Mouse (Mus musculus) adrenal gland (tissue): ENCODE measurements around the gene Pank3.
"Not testable (repeated sequence)": the region's sequence is repeated elsewhere in the genome, so short reads cannot be mapped to it uniquely, and the experiment has no call there.

Source experiments
- intact Hi-C: fragments of 180-260 bp; cut with DNase I; formaldehyde crosslinking; loops from one replicate; pipeline ENCODE4 v1.15.1; 2025
- microRNA-seq, 2 experiments: library from miRNA; unstranded; fragments of <30 nt; microRNA quantifications; one replicate each; pipeline ENCODE4; 2019

Gene Pank3

GRCm38 (mm10) chr11:35838345-35839338, 69.4 kb downstream of the Pank3 start:
- intact Hi-C loops = no loop called here

DNA sequence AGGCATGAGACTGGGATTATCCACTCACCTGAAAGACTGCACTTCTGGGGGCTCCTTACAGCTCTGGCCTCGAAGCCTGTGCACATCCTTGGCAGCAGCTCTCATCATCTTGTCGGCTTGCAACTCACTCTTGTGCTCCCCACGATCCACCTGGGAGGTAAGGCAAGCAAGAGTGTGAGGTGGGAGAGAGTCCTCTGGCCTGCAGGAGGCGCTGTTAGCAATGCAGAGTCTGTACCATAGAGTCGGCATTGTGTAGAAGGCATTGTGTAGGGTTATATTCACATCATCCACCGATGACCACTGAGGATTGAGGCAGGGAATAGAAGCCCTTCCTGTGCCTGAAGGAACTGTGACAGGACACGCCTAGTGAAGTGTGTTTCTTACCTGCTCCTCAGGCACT, 71.0 kb downstream of the Pank3 start:
- intact Hi-C loops = no loop called here

GRCm38 (mm10) chr11:35840806-35841205, 71.5 kb downstream of the Pank3 start:
- intact Hi-C loops = not testable (repeated sequence)

Small RNA genes within 50 kb of the gene (microRNA-seq; reads per million reads assigned to microRNA genes)
- gene Mir103-1 = 3.3 to 3.7 reads per million in 2 experiments
